Mouse (Mus musculus): ENCODE results near the gene Scaper. TPM values are rescaled to one million over a fixed set of nuclear protein-coding genes. Genes with fewer than 3 reads are reported as not detected.

The Scaper gene
- polyA plus RNA-seq, 2 experiments: 8.2 to 15.1 TPM

- no peak overlapping the region for H3K4me3 ChIP-seq (replicated peaks; ENCODE audit: low read length)
- no peak overlapping the region for H3K4me2 ChIP-seq (replicated peaks; ENCODE audit: low read depth, low read length, severe bottlenecking)
- TF ChIP-seq POLR2A (IDR thresholded peaks at IDR 0.05; ENCODE audit: borderline replicate concordance, extremely low read depth, insufficient read depth, insufficient read length): no peak
- no peak overlapping the region for H3K9ac ChIP-seq (ENCODE audit: low read depth, low read length, severe bottlenecking)
- no peaks in the 10 kb centered on the region for H3K9me3 ChIP-seq (ENCODE audit: control insufficient read depth, low read length)
- no peak overlapping the region for H3K27ac ChIP-seq (replicated peaks; ENCODE audit: low read depth, low read length)
- H3K36me3 ChIP-seq (ENCODE audit: control insufficient read depth, insufficient read depth, low read length): no peaks in the 10 kb centered on the region
- 5% methylated on average over 7 of the region's 7 CpGs for WGBS
- H3K27me3 ChIP-seq (ENCODE audit: control insufficient read depth, insufficient read depth, low read length): no peaks in the 10 kb centered on the region
- ATAC-seq (ENCODE audit: low FRiP score, low read depth) (no peak), DNase-seq (ENCODE audit: low spot score) (peak; percentile 12)
- 0 out of 2 replicates have a peak, but pooled peaks cover 3% of the 10 kb centered on the region for H3K4me1 ChIP-seq (ENCODE audit: control insufficient read depth, insufficient read depth, low read length)
Measured at GRCm38 (mm10) chr9:55608701-55609531, 329.0 kb downstream of the Scaper start.

GRCm38 (mm10) chr9:55598594-55598993 is 339.3 kb downstream of the Scaper start:
- no peak for ATAC-seq (ENCODE audit: low FRiP score, low read depth)
- no peak overlapping the region for H3K4me3 ChIP-seq (replicated peaks; ENCODE audit: low read length)
- H3K4me1 ChIP-seq (ENCODE audit: control insufficient read depth, insufficient read depth, low read length): no peaks in the 10 kb centered on the region
- no peaks in the 10 kb centered on the region for H3K9me3 ChIP-seq (ENCODE audit: control insufficient read depth, low read length)
- H3K9ac ChIP-seq (ENCODE audit: low read depth, low read length, severe bottlenecking): no peak overlapping the region
- no peak for TF ChIP-seq POLR2A (IDR thresholded peaks at IDR 0.05; ENCODE audit: borderline replicate concordance, extremely low read depth, insufficient read depth, insufficient read length)
- no peak overlapping the region for H3K27ac ChIP-seq (replicated peaks; ENCODE audit: low read depth, low read length)
- no peaks in the 10 kb centered on the region for H3K36me3 ChIP-seq (ENCODE audit: control insufficient read depth, insufficient read depth, low read length)
- no peak overlapping the region for H3K4me2 ChIP-seq (replicated peaks; ENCODE audit: low read depth, low read length, severe bottlenecking)
- H3K27me3 ChIP-seq (ENCODE audit: control insufficient read depth, insufficient read depth, low read length): no peaks in the 10 kb centered on the region
- no peak for DNase-seq (ENCODE audit: low spot score)

- ATAC-seq (ENCODE audit: low FRiP score, low read depth) (no peak), DNase-seq (ENCODE audit: low spot score) (no peak)
- Histone ChIP-seq H3K9ac (ENCODE audit: low read depth, low read length, severe bottlenecking) (no peak overlapping the region), H3K9me3 (ENCODE audit: control insufficient read depth, low read length) (no peaks in the 10 kb centered on the region), H3K27me3 (ENCODE audit: control insufficient read depth, insufficient read depth, low read length) (no peaks in the 10 kb centered on the region), H3K4me3 (replicated peaks; ENCODE audit: low read length) (no peak overlapping the region), H3K4me2 (replicated peaks; ENCODE audit: low read depth, low read length, severe bottlenecking) (no peak overlapping the region), H3K4me1 (ENCODE audit: control insufficient read depth, insufficient read depth, low read length) (no peaks in the 10 kb centered on the region), H3K36me3 (ENCODE audit: control insufficient read depth, insufficient read depth, low read length) (no peaks in the 10 kb centered on the region), H3K27ac (replicated peaks; ENCODE audit: low read depth, low read length) (no peak overlapping the region)
- 88% methylated on average over 6 of the region's 6 CpGs for WGBS
- TF ChIP-seq POLR2A (IDR thresholded peaks at IDR 0.05; ENCODE audit: borderline replicate concordance, extremely low read depth, insufficient read depth, insufficient read length): no peak
Measured at GRCm38 (mm10) chr9:55586141-55586540, 351.8 kb downstream of the Scaper start.

- no peaks in the 10 kb centered on the region for H3K27me3 ChIP-seq (ENCODE audit: control insufficient read depth, insufficient read depth, low read length)
- no peaks in the 10 kb centered on the region for H3K4me1 ChIP-seq (ENCODE audit: control insufficient read depth, insufficient read depth, low read length)
- DNase-seq (ENCODE audit: low spot score) (no peak), ATAC-seq (ENCODE audit: low FRiP score, low read depth) (no peak)
- no peaks in the 10 kb centered on the region for H3K36me3 ChIP-seq (ENCODE audit: control insufficient read depth, insufficient read depth, low read length)
- no peak for TF ChIP-seq POLR2A (IDR thresholded peaks at IDR 0.05; ENCODE audit: borderline replicate concordance, extremely low read depth, insufficient read depth, insufficient read length)
- 21% methylated on average over 3 of the region's 3 CpGs for WGBS
- H3K9ac ChIP-seq (ENCODE audit: low read depth, low read length, severe bottlenecking): no peak overlapping the region
- no peak overlapping the region for H3K4me3 ChIP-seq (replicated peaks; ENCODE audit: low read length)
- no peaks in the 10 kb centered on the region for H3K9me3 ChIP-seq (ENCODE audit: control insufficient read depth, low read length)
- H3K27ac ChIP-seq (replicated peaks; ENCODE audit: low read depth, low read length): no peak overlapping the region
- H3K4me2 ChIP-seq (replicated peaks; ENCODE audit: low read depth, low read length, severe bottlenecking): no peak overlapping the region
Measured at GRCm38 (mm10) chr9:55581414-55581813, 356.5 kb downstream of the Scaper start.

GRCm38 (mm10) chr9:55576571-55576970 is 361.3 kb downstream of the Scaper start:
- no peaks in the 10 kb centered on the region for H3K9me3 ChIP-seq (ENCODE audit: control insufficient read depth, low read length)
- H3K27me3 ChIP-seq (ENCODE audit: control insufficient read depth, insufficient read depth, low read length): no peaks in the 10 kb centered on the region
- ATAC-seq (ENCODE audit: low FRiP score, low read depth) (no peak), DNase-seq (ENCODE audit: low spot score) (no peak)
- no peak overlapping the region for H3K27ac ChIP-seq (replicated peaks; ENCODE audit: low read depth, low read length)
- WGBS: 58% methylated on average over 1 of the region's 1 CpGs
- H3K4me2 ChIP-seq (replicated peaks; ENCODE audit: low read depth, low read length, severe bottlenecking): no peak overlapping the region
- TF ChIP-seq POLR2A (IDR thresholded peaks at IDR 0.05; ENCODE audit: borderline replicate concordance, extremely low read depth, insufficient read depth, insufficient read length): no peak
- no peaks in the 10 kb centered on the region for H3K36me3 ChIP-seq (ENCODE audit: control insufficient read depth, insufficient read depth, low read length)
- H3K4me1 ChIP-seq (ENCODE audit: control insufficient read depth, insufficient read depth, low read length): no peaks in the 10 kb centered on the region
- no peak overlapping the region for H3K4me3 ChIP-seq (replicated peaks; ENCODE audit: low read length)
- H3K9ac ChIP-seq (ENCODE audit: low read depth, low read length, severe bottlenecking): no peak overlapping the region

All from limb, embryonic 14.5 days (tissue).